Mouse (Mus musculus): ENCODE results near the gene Jmjd1c.
A peak's percentile ranks its signal among the peaks of the same experiment; 100 is the strongest.

The Jmjd1c gene

DNA sequence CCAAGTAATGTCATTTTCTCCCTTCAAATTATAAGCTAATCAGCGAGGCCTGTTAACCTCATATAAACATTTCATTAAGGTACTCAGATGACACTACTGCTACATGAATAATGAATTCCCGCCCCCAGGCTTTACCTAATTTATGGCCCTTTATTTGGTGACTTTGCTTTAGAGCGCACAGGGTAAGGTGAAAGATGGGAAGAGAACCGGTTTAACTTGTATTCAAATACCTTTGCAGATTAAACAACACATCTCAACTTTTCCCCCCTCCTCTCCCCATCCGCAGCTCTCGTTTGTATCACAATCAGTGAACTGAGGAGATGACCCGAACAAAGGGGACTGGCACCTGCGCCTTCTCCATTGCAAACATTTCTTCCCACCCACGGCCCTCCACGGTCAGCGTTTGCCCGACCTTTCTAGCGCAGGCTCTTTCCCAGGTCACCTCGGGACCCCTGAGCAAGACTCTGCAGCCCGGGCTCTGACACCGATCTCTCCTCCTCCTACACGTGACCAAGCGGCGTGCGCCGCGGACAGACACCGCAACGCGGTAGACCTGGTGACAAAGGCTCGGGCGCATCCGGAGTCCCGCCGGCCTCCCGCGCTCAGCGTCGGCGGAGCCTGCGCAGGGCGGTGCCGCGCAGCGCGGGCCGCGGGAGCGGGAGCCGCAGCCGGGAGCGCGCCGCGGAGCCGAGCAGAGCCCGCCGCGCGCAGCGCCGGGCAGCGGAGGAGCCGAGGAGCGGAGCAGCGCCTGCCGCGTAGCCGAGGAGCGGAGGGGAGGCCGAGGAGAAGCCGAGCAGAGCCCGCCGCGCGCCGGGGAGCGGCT, at the start of gene Jmjd1c:
Jmjd1c (plus strand) TSS at position 328 of the 823 bp plus-strand sequence.
- peak; percentile 83 for DNase-seq (ENCODE audit: low read depth, low spot score)

DNA sequence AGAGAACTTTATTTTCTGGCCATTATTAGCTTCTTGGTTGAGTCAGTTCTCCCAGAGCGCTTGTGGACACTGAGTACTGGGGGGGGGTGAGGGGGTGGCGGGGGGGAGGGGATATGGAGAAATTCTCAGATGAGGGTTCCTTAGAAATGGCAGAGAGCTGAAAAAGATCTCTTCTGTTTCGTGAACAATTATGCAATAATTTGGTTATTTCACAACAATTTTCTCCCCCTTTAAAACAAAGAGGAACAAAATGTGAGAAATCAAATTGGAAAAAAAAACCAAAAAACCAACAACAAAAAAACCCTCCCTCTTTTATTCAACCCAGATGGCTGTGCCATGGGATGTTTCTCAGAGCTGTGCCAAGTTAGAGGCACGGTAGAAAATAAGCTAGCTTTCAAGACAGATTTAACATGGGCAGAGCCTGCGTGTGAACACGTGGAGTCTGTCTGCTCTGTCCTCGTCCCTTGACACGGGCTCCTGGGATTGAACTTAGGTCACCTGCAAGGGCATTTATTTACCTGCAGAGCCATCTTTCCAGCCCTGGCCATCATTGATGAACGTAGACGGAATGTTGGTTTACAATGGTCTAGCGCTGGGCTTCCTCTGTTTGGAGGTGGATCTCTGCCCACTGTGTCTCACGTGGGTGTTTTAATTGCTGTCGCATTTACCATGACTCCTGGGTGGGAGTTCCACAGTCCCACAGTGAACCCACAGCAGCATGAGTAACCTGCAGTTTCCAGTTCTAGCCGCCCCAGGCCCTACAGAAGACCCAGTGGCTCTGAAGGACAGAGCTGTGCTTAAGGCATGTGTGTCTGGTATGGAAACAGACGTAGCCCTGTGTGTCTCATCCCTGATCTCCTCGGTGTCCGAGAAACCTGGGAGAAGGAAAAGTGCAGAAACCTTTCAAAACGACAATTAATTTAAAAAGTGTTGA, 47.9 kb upstream of the Jmjd1c start:
- DNase-seq (ENCODE audit: low read depth, low spot score) = no peak

DNA sequence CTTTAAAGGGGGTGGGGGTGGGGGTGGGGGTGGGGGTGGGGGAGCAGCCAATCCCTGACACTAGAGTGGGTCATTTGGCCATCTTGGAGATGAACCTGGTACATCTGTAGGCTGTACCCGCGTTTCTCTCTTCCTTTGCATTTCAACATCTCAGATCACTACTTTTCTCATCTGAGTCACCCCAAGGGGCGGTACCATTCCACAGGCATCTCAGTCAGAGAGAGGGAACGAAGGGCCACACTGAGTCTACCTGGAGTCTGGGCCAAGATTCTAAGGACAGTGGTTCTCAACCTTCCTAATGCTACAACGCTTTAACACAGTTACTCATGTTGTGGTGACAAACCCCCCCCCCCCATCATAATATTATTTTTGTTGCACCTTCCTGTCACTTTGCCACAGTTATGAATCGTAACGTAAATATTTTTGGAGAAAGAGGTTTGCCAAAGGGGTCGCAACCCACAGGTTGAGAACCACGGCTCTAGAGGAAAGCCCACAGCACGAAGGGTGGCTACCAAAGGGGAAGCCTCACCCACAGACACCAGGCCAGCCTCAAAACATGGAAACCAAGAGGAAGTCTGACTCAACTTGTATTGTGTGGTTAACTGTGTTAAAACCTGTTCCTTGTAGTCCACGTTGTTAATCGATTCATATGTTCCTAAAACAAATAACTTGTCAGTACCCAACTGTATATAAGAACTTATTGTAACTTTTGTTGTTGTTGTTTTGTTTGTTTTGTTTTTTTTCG, 46.9 kb upstream of the Jmjd1c start:
- DNase-seq (ENCODE audit: low read depth, low spot score) = no peak

DNA sequence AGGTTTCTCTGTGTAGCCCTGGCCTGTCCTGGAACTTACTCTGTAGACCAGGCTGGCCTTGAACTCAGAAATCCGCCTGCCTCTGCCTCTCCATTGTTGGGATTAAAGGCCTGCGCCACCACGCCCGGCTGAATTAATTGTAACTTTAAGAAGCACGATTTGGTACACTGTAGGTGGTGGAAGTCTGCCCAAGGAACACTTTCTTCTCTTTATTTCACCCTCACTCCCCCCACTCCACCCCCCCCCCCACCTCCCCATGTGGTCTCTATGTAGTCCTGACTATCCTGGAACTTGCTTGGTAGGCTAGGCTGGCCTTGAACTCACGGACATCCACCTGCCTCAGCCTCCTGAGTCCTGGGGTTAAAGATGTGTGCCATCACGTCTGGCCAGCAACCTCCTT, 46.3 kb upstream of the Jmjd1c start:
- DNase-seq (ENCODE audit: low read depth, low spot score) = no peak

DNA sequence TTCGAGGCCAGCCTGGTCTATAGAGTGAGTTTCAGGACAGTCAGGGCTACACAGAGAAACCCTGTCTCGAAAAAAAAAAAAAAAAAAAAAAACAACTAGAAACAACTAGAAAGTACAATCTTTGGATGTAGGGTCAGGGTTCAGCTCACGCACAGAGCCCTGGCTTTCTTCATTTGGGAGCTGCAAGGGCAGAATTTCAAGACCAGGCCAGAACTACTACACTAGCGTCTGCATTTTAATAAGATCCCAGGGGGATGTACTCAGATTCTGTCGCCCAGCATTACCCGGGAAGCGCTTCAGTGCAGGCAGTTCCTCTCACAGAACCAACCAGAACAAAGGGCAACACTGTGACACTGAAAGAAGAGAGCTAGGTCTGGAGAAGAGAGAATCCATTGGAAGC, 45.2 kb upstream of the Jmjd1c start:
- no peak for DNase-seq (ENCODE audit: low read depth, low spot score)

DNA sequence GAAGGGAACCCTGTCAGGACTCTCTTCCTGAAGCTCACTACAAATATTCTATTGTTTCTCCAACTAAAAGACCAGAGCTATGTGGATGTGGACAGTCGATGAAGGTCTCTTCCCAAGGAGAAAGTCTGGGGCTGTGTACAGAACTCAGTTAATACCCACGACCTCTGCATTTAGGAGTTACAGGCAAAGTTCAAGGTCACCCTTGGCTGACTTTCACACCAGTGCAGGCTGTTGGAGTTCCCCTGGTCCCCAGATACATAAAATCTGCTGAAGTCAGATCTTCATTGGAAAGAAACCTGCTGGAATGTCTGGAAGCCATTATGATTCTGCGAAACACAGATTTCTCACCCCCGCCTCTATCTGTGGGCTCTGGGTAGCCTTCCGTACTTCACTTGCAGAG, 44.5 kb upstream of the Jmjd1c start:
- no peak for DNase-seq (ENCODE audit: low read depth, low spot score)

DNA sequence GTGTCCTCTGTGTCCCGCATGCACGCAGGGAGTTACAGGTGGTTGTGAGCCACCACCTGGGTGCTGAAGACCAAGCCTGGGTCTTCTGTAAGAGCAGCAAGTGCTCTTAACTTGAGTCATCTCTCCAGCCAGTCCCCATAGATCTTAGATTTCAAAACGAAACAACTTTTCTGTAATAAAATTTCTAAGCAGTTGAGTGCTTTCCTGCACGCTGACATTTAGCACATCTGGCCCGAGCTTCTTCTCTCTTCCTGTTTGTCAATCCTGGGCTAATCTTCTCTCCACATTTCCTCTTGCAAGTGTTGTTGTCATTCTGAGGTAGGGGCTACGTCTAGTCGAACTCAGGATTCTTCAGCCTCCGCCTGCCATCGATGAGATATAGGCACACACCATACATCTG, 43.5 kb upstream of the Jmjd1c start:
- DNase-seq (ENCODE audit: low read depth, low spot score) = no peak

DNA sequence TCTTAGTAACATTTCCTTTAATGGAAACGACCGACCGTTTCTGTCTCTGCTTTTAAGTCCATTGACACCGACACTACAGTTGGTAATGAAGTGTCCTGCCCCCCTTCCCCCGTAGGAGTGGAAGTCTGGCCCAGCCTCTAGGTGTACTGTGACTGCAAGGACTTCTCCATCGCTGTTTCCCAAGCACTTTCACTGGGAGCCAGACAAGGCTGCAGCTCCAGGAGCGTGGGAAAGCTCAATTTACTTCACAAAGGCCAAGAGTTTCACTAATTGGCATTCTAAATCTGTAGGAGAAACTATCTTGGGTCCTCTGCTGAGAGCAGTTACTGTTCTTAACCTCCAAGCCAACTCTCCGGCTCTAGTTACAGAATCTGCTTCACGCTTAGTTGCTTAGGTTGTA, 42.5 kb upstream of the Jmjd1c start:
- no peak for DNase-seq (ENCODE audit: low read depth, low spot score)

DNA sequence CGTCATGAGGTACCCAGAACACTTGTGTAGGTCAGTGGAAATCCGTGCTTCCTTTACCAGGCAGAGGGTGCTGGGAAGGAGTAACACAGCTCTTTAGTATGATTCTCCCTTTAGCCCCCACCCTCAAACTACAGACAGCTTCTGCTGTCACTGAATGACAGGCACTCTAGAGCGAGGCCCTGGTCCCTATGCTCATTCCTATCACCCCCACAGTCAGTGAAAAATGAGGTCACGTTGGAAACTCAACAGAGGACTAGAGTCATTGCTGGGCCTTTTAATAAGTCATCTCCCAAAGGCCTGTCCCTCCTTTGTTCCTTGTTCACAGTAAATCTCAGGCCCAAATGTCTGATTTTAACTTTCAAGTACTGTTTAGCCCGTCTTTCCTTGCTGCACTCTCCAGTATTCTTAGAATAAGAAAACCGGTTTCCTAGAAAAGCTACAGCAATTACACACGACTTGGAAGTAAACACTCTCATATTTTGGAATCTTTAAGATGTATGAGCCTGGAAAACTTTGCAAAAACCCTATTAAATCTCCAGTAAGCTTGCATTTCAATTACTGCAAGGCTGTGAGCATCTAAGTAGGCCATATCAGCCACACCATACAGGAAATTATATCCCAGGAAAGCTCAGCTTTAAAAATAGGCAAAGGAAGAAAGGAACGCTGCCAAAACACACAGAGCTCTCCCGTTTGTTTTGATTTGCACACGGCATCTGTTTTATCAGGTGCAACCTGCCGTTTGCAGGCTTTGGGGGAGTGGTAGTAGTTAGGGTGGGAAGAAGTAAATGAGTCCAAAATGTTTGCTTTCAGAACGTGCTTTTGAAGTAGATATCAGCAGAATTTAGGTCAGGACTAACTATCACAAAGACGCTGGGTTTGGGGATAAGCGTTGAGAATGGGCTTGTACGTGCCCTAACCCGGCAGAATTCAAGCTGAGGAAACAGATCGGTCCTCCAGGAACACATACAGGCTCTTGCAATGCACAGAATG, 39.8 kb upstream of the Jmjd1c start:
- DNase-seq (ENCODE audit: low read depth, low spot score) = no peak

DNA sequence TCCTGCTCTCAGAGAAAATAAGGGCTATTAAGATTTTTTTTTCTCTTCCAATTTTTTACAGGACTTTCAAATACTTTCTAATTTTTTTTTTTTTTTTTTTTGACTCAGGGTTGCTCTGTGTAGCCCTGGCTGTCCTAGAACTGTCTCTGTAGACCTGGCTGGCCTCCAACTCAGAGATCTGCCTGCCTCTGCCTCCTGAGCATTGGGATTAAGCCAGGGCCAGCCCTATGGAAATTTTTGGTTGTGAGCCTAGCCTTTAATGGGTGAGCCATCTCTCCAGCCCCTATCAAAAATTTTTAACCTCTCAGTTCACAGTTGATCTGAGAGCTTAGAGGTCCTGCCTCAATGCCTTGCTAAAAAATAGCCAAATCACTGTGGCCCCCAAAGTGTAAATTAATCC, 38.7 kb upstream of the Jmjd1c start:
- DNase-seq (ENCODE audit: low read depth, low spot score) = no peak

DNA sequence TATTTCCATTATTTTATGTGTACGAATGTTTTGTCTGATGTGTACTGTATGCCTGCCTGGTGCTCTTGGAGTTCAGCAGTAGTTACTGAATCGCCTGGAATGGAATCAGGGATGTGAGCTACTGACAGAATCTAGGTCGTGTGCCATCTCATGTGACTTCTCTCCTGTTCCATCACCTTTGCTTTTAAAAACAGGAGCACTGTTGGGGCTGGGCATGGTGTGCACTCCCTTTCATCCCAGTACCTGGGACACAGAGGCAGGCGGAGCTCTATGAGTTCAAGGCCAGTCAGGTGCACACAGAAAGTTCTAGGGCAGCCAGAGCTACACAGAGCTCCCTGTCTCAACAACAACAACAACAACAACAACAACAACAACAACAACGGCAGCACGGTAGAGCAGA, 38.2 kb upstream of the Jmjd1c start:
- DNase-seq (ENCODE audit: low read depth, low spot score) = no peak

DNA sequence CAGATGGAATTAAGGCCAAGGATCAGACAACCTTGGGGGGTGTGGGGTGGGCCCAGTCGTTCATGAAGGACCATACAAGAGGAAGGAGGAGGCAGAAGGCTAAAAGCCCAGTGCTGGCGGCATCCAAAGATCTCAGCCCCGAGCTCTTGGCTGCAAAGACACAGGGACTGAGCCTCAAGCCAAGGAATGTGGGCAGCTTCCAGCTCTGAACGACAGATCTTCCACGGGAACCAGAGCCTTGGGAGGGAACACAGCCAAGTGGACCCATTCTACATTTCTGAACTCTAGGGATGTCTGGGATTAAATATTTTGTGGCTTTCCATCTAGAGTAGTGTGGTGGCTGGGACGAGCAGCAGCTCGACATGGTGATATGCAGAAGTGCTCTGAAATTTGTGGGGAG, 37.6 kb upstream of the Jmjd1c start:
- DNase-seq (ENCODE audit: low read depth, low spot score) = no peak

DNA sequence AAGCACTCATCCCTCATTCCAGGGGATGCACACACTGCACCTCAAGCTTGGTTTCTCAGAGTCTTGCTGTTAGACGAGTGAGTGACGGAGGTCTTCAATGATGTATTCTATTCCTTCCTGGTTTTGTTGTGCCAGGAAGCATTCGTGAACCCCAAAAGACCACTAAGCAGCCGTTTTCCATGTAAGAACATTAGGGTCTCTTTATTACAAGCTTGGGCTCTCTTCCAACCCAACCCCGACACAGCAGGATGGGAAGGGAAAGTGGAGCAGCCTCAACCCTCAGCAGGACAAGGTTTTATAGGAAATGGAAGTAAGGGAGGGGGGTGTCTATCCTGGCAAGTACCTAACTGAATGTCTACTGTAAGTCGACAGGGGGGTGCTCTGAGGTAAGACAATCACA, 37.2 kb upstream of the Jmjd1c start:
- DNase-seq (ENCODE audit: low read depth, low spot score) = no peak

DNA sequence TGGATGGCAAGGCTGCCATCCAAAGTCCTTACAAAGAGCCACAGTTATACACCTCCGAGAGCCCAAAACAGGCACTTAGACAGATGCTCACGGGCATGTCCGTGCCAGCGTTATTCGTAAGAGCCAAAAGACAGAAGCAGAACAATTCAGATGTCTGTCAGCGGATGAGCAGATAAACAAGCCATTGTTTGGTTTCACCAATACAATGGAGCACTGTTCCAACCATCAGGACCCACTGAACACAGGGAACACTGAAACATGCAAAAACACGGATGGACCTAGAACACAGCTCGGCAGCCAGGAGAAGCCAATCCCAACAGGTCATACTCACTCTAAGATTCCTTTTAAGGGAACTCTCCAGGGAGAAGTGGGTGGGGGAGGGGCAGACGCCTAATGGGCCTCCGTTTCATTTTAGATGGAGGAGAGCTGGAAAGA, 34.5 kb upstream of the Jmjd1c start:
- DNase-seq (ENCODE audit: low read depth, low spot score) = no peak

DNA sequence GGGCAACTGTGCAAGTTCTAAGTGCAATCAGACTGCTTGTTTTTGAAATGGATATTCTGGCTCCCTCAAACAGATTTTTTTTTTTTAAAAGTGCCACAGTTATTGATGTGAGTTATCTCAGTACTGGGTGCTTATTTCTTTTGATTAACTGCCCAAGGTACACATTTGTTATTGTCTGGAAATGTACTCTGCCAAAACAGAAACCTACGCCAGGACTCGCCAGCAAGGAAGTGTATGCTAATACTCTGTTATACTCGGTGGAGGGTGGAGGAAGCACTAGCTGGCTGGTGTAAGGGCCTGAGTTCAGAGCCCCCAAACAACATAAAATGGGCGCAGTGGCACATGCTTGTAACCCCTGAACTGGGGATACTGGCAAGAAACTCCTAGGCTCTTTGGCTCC, 34.1 kb upstream of the Jmjd1c start:
- DNase-seq (ENCODE audit: low read depth, low spot score) = no peak

DNA sequence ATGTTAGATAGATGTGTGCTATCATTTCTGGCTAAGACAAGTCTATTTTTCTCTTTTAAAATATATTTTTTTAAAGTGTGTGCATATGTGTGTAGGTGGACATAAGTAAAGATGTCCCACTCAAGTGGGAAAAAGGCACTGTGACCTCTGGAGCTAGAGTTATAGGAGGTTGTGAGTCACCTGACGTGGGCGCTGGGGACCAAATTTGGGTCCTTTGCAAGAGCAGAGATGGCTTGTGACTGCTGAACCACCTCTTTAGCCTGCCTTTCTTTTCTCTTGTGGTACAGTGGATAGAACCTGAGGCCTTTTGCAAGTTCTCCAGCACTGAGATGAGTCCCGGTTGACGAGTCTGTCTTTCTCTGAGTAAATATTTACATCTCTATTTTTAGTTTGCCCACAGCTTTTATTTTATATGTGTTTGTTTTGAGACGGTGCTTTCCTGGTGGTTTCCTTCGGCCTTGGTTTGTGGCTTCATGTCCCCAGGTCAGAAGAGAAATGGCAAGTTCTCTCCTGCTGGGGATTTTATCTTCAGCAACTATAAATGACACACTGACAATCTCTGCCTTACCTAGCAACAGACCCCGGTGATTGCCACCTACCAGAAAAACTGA, 30.5 kb upstream of the Jmjd1c start:
- DNase-seq (ENCODE audit: low read depth, low spot score) = no peak

DNA sequence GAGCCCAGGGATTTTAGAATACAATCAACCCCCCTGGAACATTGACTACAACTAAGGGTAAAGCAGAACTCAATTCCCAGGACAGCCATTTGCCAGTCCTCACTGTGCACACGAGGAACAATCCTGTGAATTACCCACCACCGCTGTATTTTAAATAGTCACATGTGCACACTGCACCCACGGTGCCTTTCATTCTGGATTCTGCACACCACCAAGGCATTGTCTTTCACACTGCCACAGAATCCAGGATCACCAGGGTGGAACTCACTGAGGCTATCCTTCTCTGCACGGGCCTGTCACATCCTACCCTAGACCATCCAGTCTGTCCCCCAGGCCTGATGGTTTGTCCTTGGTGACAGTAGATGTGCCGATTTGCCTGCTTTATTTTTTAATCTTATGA, 30.0 kb upstream of the Jmjd1c start:
- no peak for DNase-seq (ENCODE audit: low read depth, low spot score)

DNA sequence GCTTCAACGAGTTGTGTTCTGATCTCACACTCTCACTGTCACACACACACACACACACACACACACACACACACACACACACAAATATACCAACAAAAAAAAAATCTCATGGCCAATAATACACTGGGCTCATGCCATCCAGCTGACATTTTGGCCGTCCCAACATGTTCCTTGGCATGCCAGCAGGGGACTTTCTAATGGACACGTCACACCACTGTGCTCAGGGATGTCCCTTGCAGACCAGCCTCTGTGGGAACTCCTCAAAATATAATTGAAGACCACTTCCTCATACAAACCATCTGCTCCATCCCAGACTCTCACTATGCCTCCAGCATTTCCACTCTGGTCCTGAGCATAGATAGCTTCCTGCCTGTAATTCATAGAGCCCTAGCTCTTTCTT, 29.5 kb upstream of the Jmjd1c start:
- no peak for DNase-seq (ENCODE audit: low read depth, low spot score)

DNA sequence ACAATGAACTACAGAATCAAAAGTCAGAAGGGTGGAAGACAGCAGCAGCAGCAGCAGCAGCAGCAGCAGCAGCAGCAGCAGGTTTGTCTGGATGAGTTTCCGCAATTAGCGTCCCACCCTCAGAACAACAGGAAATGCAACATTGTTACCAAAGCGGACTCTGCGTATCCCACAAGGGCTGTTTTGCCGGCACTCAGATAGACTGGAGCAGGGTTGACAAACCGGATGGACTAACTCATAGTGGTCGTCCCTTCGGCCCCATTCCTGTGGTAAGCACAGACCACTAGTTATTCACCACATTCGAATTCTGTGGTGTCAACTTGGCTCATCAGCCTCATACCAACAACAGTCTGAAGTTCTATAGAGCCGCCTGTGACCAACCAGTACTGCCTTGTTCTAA, 26.9 kb upstream of the Jmjd1c start:
- DNase-seq (ENCODE audit: low read depth, low spot score) = no peak

DNA sequence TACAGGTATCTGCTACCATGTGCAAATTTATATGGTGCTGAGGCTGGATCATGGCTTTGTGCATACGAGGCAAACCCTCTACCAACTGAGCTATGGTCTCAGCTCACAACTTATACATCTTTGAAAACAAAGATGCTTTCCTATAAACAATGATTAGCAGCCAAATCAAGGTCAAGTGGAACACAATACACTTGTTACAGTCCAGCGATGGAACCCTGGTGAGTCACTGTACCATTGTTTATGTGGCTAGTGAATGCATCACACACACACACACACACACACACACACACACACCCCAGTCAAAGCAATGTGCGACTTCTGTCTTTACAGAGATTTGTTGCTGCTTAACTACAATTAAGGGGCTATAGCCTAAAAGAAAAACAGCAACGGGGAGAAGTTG, 24.5 kb upstream of the Jmjd1c start:
- DNase-seq (ENCODE audit: low read depth, low spot score) = no peak

Data from forelimb bud, embryonic 11.5 days (tissue).